Mouse (Mus musculus) frontal cortex, postnatal 14 days (tissue): Measurements from ENCODE around the gene S100a8.
A peak's percentile ranks its signal among the peaks of the same experiment; 100 is the strongest.

Experiments
- DNase-seq, 2 experiments: peaks; one replicate each; pipeline ENCODE4 v3.0.0; 2022; ENCODE audit warnings: low spot score in 2 of 2

S100a8 gene

DNA sequence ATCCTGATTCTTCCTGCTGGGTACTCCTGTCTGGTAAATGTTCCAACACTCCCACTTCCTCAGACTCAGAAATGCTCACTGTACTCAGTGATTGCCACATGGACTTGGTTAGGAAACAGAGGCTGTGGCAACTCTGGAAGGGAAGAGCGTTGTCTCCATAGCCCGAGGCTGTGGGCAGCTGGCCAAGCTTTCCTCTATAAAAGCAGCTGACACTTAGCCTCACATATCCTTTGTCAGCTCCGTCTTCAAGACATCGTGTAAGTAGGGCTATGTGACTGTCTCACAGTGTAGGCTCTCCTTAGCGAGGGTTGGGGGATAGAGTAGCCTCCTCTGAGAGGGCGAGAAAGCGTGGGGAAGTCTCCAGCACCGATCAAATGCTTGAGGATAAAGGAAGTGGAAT lies at the start of gene S100a8:
TSS of gene S100a8 (plus strand) at position 133 of the 400 bp plus-strand sequence.
- DNase-seq: no peak

DNA sequence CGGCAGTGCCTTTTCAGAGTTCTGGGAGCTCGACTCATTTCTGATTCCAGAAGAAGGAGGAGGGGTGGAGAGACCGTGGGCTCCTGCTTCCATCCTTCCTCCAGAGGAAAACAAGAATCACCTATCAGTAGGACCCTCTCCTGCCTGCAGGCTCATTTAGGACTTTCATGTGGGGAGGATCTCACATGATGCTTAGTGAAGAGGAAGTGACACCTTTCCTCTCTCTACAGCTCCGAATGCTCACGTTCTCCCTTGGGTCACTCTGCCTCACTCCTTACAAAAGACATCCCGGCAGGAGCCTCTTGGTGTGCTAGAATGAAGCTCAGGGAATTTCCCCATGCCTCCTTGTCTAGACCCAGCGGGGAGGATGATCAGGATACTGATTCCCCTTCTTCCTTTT lies 47.2 kb upstream of the S100a8 start:
- no peak for DNase-seq

DNA sequence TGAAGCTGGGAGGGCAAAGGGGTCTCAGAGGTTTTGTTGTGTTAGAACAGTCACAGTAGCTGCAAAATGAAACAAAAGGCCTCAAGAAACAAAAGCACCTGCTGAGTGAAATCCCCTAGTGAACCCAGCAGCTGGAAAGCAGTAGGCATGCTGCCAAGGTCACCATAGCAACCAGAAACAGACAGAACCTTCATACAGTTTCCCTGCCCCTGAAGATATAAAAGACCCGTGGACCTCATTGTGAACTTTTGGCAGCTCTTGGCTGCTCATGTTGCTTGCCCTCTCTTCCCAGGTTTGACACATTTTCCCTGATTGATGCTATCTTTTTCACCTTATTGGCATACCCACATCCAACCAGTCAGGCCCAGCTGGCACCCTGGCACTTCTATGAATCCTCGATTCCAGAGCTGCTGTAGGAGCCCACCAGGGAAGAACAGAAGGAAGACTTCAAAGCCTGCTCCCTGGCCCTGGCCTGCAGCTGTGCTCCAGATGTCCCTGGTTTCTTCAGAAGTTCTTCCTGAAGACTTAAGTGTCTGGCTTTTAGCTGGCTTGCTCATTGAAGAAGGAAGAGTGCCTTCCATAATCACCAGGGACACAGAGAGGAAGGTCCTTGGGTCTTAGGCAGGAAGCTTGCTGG lies 45.2 kb upstream of the S100a8 start:
- peak in 1 of 2 experiments; percentile 46 for DNase-seq

DNA sequence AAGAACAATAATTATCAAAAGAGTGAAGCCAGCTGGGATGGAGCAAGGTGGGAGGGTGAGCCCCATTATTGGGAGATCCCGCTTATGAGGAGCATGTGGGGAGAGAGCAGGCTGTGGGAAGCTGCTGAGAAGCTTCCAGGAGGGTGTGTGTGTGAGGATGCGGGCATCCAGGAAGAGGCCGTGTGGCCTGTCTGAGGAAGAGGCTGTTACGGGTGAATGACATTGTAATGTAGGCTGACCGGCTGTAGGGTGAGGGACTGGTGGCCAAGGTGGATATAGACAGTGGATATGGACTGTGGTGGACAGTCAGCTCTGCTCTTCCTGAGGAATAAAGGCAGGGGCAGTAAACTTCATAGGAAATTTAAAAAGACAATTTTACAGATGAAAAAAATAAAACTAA lies 43.3 kb upstream of the S100a8 start:
- DNase-seq: no peak

DNA sequence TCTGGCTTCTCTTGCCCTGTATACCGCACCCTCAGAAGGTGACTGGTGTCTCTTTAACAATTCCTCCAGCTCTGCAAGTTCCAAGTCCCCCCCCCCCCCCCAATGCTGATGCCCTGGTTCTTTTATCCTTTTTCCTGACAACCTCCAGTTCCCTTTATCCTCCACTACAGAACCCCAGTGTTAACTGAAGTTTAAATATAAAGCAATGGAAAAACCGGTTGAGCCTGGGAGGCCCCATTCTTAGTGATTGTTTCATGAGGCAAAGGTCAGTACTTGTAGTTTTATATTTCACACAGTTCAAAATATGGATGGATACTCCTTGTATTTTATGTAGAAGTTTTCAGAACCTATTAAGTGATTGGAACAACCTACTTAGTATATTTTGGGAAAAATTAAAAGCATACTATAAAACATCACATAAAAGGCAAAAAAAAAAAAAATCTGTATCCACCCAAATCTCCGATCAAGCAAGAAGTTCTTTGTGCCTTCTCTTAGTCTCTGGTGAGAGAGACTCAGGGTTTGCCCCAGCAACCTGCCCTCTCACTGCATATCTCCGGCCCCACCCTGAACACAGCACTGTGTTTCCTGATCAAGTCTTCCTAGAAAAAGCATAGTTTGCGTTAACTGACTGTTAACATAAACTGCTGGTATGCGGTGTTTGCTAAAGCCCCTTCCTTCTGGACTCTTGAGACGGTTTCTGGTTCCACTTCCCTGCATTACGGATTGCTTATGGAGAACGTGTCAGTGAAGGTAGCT lies 42.3 kb upstream of the S100a8 start:
- no peak for DNase-seq

DNA sequence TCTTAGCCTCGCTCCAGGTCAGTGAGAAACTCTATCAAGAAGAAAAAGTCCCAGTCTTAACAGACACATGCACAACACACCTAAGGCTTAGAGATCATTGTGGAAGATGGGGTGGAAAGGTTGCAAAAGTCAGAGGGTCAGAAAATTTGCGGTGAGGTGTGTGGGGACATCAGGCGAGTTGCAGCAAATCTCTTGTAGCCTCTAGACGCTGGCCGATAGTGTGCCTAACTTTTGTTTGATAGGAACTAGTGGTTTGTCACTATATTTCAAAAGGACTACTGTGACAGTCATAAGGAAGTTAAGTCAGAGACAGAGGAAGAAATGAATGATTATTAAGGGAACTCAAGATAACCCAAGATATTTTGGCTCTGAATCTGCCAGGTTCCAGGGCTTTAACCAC lies 41.4 kb upstream of the S100a8 start:
- no peak for DNase-seq

DNA sequence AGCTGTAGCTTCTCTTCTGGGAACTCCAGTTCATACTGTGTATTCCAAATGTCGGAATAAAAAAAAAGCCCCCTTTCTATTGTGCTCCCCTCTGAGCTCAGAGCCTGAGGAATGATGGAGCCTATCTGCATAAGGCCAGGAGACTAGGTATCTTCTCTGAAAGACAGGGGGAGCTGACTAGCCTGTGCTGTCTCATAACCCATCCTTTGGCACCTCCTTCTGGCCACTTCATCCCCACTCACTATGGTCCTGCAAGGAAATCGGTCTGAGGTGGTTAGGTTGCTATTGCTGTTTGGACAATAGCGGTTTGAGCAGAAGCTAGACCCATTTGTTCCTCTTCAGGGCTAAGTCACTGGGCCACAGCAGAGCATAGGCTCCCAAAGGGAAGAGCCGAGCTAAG lies 41.0 kb upstream of the S100a8 start:
- no peak for DNase-seq

DNA sequence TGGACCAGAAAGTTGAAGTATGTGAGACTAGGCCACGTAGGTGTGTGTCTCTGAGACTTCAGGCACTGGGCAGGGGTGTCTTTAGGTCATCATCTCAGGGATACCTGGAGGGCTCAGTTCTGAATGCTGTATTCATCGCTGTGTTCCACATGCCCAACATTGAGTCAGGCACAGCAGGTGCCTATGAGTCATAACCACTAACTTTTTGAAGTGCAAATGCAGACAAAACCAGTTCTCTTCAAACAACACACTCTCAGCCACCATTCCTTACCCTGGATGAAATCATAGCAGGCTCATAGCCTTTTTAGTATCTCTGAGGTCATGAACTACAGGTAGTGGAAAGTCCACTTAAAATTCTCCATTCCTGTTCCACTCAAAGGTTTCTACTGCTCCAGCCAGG lies 39.5 kb upstream of the S100a8 start:
- DNase-seq: no peak

DNA sequence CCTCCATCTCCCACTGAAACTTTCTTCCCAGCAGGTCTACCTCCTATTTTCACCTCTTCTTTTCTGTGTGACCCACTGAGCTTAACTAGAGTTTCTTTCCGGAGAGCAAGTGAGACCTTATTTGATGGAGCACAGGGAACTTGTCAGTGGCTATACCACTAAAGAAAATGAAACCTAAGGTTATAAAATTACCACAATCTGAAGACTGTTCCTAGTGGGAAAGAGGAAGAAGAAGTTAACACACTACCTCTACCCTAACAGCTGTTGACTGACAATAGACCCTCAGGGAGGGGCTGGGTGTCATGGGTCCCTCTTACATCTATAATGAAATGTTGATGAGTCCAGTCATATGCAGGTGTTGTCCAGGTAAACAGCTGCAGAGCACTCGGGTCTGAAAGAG lies 36.8 kb upstream of the S100a8 start:
- DNase-seq: no peak

DNA sequence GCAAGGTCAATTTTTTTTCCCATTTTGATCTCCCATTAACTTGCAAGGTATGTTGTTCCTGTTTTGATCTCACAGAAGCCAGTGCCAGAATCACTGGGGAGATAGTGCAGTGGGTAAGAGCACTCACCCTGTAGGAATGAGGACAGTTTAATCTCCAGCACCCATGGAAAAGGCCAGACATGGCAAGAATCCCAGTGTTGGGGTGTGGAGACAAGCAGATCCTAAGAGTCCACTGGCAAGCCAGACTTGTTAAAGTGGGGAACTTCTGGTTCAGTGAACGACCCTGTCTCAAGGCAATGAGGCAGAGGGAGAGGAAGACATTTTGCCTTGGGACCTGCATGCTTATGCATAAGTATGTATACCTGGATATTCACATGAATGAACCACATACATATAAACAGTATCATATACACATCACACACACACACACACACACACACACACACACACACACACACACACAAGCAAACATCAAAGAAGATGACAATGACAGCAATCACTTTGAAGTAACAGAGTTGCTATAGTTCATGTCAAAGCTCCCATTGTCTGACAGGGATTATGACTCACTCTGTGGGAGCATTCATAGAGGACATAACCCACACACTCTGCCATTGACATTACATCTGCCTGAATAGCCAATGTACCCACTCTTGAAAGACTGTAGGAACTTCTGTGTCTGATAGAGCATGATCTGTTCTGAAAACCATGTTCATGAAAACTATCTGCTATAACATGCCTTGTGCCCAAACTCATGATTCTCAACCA lies 30.1 kb upstream of the S100a8 start:
- no peak for DNase-seq

DNA sequence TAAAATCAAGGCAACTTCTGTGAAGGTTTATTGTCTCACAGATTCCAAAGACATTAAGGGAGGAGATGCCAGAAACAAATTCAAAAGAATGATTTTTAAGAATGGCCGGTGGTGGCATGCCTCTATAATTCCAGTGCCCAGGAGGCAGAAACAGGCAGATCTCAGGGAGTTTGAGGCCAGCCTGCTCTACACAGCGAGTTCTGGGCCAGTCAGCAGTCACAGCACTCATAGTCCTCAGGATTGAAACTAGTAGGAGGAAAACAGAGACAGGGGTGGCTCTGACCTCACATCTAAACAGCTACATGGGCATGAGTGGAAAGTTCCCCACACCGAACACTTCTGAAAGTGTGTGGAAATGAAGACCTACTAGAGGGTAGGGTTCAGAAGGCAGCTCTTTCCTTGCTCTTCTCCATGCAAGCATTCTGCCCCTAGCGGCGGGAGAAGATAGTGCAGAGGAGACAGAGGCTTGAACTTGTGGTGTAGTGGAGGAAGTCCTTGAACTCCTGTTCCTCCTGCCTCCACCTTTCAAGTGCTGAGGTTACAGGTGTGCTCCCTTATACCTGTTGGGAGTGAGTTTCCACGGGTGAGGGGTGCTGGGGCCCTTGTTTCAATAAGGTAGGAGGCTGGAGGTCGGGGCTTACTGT lies 29.1 kb upstream of the S100a8 start:
- no peak for DNase-seq

DNA sequence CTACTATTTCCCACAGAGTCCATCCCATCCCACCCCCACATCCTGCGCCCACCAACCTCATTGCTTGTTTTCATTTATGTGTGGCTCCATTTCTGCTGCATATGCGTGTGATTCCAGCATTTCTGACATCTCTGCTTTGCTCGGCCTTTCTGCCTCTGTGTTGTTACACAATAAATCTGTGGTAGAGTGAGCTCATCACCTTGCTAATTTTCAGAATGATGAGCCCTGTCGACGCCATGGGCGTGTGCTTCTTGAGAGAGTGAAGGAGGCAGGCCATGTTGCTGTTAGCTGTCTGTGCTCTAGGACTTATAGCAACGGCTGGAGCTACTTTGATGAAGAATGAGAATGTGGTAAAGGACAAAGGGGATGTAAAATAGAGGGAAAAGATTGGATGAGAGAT lies 27.8 kb upstream of the S100a8 start:
- no peak for DNase-seq

DNA sequence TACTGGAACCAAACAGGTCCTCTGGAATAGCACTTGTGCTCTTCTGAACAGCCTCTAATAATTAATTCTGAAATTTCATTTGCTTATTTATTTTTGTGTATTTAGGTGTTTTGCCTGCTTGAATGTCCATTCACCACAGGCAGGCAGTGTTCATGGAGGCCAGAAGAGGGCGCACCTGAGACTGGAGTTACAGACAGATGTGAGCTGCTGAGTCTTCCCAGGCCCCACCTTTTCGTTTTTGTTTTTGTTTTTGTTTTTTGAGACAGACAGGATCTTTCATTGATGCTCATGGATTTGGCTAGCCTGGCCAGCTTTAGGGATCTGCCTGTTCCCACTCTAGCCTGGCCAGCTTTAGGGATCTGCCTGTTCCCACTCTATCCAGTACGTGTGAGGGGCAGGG lies 24.6 kb upstream of the S100a8 start:
- DNase-seq: no peak

DNA sequence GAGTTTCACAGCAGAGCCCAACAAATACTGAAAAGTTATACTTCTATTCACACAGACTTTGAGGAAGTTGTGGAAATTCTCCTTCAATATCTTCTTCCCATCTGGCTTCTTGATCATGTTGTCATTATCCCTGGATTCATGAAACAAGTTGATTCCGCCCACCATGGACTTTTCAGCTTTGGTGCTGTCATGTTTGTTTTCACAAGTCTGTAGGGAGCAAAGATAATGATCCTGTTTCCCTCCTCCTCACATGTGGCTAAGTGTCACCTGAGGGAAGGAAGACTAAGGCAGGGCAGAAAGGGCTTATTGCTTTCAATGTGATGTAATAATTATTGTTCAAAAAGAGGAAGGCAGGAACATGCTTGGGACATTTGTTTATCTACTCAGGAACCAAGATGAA lies 21.5 kb upstream of the S100a8 start:
- no peak for DNase-seq

DNA sequence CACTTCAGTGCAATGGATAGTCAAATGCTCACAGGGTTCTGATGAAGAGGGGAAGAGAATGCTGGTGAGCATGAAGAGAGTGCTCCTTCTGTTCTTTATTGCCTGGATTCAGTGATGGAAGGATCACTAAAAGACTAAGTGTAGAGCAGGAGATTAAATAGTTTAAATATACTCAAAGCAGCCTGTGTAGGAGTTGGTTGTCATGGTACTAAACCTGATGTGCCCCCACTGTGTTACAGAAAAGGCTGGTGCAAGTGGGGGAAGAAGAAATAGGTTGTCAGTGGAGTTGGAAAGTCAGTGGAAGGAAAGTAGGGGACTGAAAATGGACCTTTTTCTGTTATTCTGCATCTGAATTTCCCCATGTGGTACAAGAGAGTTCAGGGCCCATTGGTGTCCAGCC lies 19.8 kb upstream of the S100a8 start:
- DNase-seq: no peak

DNA sequence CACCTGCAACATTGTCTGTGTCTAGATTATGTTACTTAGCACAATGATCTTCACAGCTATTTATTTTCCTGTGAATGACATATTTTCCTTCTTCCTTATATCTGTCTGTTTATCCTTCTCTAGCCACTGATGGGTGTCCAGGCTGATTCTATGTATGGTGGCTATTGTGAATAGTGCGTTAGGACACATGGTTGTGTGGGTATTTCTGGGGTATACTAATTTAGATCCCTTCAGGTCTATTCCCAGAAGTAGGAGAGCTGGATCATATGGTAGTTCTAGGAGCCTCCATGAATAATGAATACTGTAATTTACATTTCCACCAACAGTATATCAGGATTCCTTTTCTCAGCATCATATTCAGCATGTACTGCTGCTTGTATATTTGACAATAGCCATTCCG lies 18.9 kb upstream of the S100a8 start:
- no peak for DNase-seq

DNA sequence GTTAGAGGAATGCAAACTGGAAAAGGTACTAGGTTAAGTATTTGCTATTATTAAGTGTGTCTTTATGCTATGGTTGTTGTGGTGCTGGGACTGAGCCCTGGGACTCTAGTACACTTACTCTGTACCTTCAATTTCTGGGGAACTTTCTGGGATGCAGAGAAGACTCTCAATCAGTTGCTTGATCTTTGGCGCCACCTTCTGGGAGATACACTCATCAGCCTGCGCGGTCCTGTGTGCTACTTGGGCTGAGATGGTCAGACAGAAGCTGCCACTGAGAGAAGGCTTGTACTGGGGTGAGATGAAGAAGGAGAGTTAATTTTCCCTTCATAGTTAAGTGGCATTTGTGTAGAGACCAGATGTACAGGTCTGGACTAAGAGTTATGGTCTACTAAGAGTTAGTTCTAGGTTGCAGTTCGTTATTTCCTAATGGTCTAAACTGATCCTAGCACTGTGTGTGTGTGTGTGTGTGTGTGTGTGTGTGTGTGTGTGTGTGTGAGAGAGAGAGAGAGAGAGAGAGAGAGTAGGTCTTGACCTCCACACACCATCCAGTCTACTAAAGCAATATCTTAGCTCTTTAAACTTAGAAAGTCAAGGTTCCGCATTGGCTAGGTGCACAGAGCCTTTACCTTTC lies 15.8 kb upstream of the S100a8 start:
- peak; percentile 51 to 79 for DNase-seq

DNA sequence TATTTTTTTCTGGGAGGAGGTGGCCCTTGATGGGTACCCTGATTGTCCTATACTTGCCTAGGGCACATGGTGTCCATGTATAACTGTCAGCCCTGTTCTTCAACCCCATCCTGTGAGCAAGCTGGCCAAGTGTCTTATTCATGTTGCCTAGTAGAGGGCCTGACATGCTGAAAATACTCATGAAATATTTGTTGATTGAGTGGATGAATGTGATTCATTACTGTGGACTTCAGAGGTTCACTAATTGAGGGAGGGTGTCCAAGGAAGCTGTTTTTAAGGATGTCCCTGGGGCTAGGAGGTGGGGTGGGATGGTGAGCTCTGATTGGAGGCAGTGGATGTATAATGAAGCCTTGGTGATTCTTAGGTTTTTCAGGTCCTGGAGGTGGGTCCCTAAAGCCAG lies 15.1 kb upstream of the S100a8 start, which contains the start of gene S100a7a:
TSS of gene S100a7a (plus strand) at position 301 of the 400 bp plus-strand sequence.
- no peak for DNase-seq

DNA sequence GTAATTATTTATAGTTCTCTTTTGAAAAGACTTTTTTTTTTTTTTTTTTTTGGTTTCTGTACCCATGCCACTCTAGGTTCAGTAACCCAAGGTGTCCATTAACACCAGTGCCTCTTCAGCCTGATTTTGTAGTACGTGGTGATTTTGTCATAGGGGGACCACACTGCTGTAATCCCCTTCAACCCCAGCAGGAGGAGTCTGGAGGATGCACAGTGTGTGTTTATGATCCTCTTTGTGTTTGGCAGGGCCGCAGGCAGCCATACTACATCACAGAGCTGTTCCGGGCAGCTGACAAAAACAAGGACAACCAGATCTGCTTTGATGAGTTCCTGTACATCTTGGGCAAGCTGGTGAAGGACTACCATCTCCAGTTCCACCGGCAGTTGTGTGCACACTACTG lies 11.4 kb upstream of the S100a8 start:
- no peak for DNase-seq

DNA sequence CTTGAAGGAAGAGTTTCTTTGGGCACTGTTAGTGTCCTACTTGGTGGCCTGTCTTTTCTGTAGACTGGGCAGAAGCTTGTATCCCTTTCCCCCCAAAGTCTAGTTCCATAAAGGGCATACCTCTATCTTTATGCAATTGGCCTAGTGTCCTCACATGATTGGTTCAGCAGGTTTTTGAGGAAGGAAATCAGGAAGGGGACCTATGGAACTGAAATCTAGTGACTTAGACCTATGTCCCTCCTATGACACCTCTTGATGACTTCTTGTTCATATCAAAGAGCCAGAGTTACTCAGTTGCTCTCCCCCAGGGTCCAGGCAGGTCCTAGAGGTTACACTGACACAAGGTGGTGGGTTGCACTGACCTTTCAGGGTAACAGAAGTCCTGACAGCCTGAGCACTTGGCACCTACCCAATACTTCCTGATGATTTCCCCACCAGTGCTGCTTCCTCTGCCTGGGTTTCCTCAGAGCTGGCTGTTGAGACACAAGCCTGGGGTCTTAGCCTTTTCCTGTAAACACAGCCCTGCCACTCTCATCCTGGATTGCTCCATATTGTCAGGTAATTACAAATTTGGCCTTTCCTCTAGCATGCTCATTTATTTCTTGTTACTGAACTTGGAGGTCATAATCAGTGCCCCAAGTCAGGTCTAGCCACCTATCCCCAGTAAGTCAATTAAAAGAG lies 9.3 kb upstream of the S100a8 start:
- no peak for DNase-seq

DNA sequence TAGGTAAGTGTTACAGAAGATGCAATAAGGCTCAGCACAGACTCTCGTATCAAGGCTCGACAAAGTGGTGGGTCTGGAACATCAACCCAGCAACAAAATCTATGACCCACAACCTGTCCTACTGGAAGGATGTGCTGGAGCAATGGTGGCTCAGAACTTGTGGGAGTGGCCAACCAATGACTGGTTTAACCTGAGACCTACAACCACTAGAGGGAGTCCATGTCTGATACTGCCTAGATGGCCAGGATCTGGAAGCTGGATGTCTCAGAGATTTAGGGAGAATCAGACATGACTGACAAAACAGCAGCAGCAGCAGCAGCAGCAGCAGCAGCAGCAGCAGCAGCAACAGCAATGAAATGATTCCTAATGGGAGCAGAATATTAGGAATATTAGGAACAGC lies 4.6 kb upstream of the S100a8 start:
- DNase-seq: no peak
